Mouse (Mus musculus) bone marrow, adult 2 months (tissue): Measurements from ENCODE around the gene Gpr179. TPM values are rescaled to one million over a fixed set of nuclear protein-coding genes. Genes with fewer than 3 reads are reported as not detected.

Experiments
- H3K27ac ChIP-seq: fragments of 200-500 bp; 2 replicates; pipeline ENCODE4 v1.5.1; 2012; ENCODE audit warnings: low read depth, mild to moderate bottlenecking, control low read depth, inconsistent platforms, low read length; ENCODE audit not compliant: control insufficient read depth, poor library complexity, insufficient read depth
- H3K4me1 ChIP-seq: fragments of 200-500 bp; 2 replicates; pipeline ENCODE4 v1.6.1; 2011; ENCODE audit warnings: low read length; ENCODE audit not compliant: control insufficient read depth, insufficient read depth
- H3K4me3 ChIP-seq: fragments of 200-500 bp; replicated peaks from 2 replicates; pipeline ENCODE3; 2011; ENCODE audit warnings: mild to moderate bottlenecking, low read depth, low read length, control low read depth; ENCODE audit not compliant: control insufficient read depth
- CTCF ChIP-seq: fragments of 200-500 bp; IDR thresholded peaks from 2 replicates; pipeline ENCODE4 v1.5.1; 2011; ENCODE audit warnings: low read length, control low read depth; ENCODE audit not compliant: control insufficient read depth, insufficient read depth
- POLR2A ChIP-seq: fragments of 200-500 bp; IDR thresholded peaks from 2 replicates; pipeline ENCODE4 v1.6.1; 2011; ENCODE audit warnings: low read depth, mild to moderate bottlenecking, control low read depth, low read length, borderline replicate concordance; ENCODE audit not compliant: control insufficient read depth
- WGBS: fragments of 180-500 bp; shearing (Covaris S2); methylation state at CpG from one replicate; pipeline ENCODE4 v1.1.7; 2018; 5-methylcytosine and 5-hydroxymethylcytosine counted together
- polyA plus RNA-seq: library from polyadenylated mRNA; stranded (reverse); fragments of >200 nt; gene quantifications from 2 replicates; pipeline ENCODE4 v1.2.4, GENCODE M21; 2011; ENCODE audit warnings: low replicate concordance; ENCODE audit not compliant: missing spikeins, insufficient read depth, insufficient read length

The Gpr179 gene
- polyA plus RNA-seq, 1 experiment, result not detected

GRCm38 (mm10) chr11:97299939-97300338 lies 51.9 kb downstream of the Gpr179 start:
- TF ChIP-seq CTCF, result no peak
- TF ChIP-seq POLR2A, result no peak

GRCm38 (mm10) chr11:97296542-97296941 lies 55.3 kb downstream of the Gpr179 start:
- no peak for TF ChIP-seq CTCF
- TF ChIP-seq POLR2A, result no peak
- no peaks in the 10 kb centered on the region for H3K4me1 ChIP-seq

More at GRCm38 (mm10) chr11:97299939-97300338, 51.9 kb downstream of the Gpr179 start:
- H3K4me3 ChIP-seq, result no peak overlapping the region
- H3K27ac ChIP-seq, result no peak overlapping the region
- H3K4me1 ChIP-seq, result no peaks in the 10 kb centered on the region
- WGBS, result 87% methylated on average over 2 of the region's 2 CpGs

DNA sequence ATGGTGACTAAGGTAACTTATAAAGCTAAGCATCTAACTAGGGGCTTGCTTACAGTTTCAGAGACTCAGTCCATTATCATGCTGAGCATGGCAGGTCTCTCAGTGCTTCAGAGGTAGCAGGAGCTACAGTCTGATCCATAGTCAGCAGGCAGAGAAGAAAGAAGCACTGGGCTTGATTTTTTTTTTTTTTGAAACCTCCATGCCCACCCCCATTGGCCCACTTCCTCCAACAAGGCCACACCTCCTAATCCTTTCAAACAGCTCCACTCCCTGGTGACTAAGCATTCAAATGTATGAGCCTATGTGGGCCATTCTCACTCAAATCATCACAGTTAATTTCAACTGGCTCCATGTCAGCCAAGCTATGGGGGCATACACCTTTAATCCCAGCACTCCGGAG lies 59.1 kb downstream of the Gpr179 start:
- H3K4me1 ChIP-seq, result no peaks in the 10 kb centered on the region
- no peak for TF ChIP-seq CTCF
- no peak for TF ChIP-seq POLR2A
- no peak overlapping the region for H3K27ac ChIP-seq
- no peak overlapping the region for H3K4me3 ChIP-seq
- WGBS, result 88% methylated on average over 1 of the region's 1 CpGs

More at GRCm38 (mm10) chr11:97296542-97296941, 55.3 kb downstream of the Gpr179 start:
- WGBS, result 78% methylated on average over 3 of the region's 4 CpGs
- Histone ChIP-seq H3K4me3 (no peak overlapping the region), H3K27ac (no peak overlapping the region)

GRCm38 (mm10) chr11:97289276-97290230 lies 62.3 kb downstream of the Gpr179 start:
- H3K27ac ChIP-seq, result no peak overlapping the region
- 76% methylated on average over 12 of the region's 12 CpGs for WGBS

GRCm38 (mm10) chr11:97287643-97288042 lies 64.2 kb downstream of the Gpr179 start:
- Histone ChIP-seq H3K4me1 (no peaks in the 10 kb centered on the region), H3K27ac (no peak overlapping the region), H3K4me3 (no peak overlapping the region)
- TF ChIP-seq CTCF (no peak), POLR2A (no peak)

More at GRCm38 (mm10) chr11:97289276-97290230, 62.3 kb downstream of the Gpr179 start:
- TF ChIP-seq CTCF, result no peak
- no peak for TF ChIP-seq POLR2A
- Histone ChIP-seq H3K4me3 (no peak overlapping the region), H3K4me1 (no peaks in the 10 kb centered on the region)

DNA sequence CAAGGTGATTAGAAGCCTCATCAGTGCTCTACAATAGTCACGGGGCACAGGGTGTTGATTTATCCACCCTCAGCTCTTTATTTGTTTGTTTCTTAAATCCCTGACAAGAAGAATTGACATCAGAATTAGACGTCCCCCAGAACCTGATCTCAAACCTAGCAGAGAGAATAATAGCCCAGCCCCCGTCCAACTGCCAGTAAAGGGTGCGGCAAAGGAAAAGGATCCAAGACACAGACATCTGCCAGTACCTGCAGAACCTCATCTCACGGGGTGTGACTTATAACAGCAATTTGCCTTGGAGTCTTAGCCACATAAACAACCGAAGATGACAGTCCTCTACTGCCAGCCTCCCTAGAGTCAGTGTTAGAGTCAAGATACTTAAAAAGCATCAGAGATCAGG lies 64.9 kb downstream of the Gpr179 start:
- H3K4me3 ChIP-seq, result no peak overlapping the region
- no peak overlapping the region for H3K27ac ChIP-seq
- 77% methylated on average over 6 of the region's 6 CpGs for WGBS
- TF ChIP-seq POLR2A (no peak), CTCF (no peak)
- H3K4me1 ChIP-seq, result no peaks in the 10 kb centered on the region

GRCm38 (mm10) chr11:97285852-97286775 lies 65.8 kb downstream of the Gpr179 start:
- WGBS, result 67% methylated on average over 9 of the region's 9 CpGs
- H3K4me3 ChIP-seq, result no peak overlapping the region
- H3K4me1 ChIP-seq, result no peaks in the 10 kb centered on the region

DNA sequence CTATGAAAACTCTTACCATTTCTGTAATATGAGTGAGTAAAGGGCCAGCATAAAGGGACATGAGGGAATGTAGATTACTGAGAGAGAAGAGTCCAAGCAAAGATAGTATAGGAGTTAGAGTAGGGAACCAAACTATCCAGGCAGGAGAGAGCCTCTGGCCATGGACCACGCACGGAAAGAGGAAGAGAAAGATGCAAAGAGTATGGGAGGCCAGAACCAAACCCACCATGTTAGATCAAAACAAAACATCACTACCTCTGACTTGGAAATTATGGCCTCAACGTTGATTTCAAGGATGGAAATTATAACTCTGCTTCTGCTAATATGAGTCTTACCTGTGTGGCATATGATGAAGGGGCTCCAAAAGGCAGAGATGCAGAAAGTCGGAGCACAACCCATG lies 67.0 kb downstream of the Gpr179 start:
- TF ChIP-seq POLR2A (no peak), CTCF (no peak)
- H3K4me1 ChIP-seq, result no peaks in the 10 kb centered on the region; the same call in 1 of the 2 replicates
- 50% methylated on average over 4 of the region's 4 CpGs for WGBS
- no peak overlapping the region for H3K27ac ChIP-seq
- no peak overlapping the region for H3K4me3 ChIP-seq

More at GRCm38 (mm10) chr11:97285852-97286775, 65.8 kb downstream of the Gpr179 start:
- TF ChIP-seq POLR2A, result no peak
- no peak overlapping the region for H3K27ac ChIP-seq

- TF ChIP-seq POLR2A, result no peak
- no peak overlapping the region for H3K4me3 ChIP-seq
- no peak overlapping the region for H3K27ac ChIP-seq
- H3K4me1 ChIP-seq, result peaks cover 1% of the 10 kb centered on the region; the same call in 1 of the 2 replicates
- WGBS, result 55% methylated on average over 6 of the region's 6 CpGs
These were observed 69.7 kb downstream of the Gpr179 start for GRCm38 (mm10) chr11:97282179-97282578.

Other genes starting within 250 kb of the Gpr179 start
- 0.77 and 2.2 TPM in 2 replicates for gene Tbx21, start 236.7 kb downstream of the Gpr179 start, polyA plus RNA-seq
- 6.3 and 16.6 TPM in 2 replicates for gene Tbkbp1, start 200.6 kb downstream of the Gpr179 start, polyA plus RNA-seq
- 66.4 and 67.4 TPM in 2 replicates for gene Kpnb1, start 164.2 kb downstream of the Gpr179 start, polyA plus RNA-seq
- gene Npepps, start 71.4 kb downstream of the Gpr179 start, polyA plus RNA-seq, result 15.1 and 41.8 TPM in 2 replicates
- 7.8 and 16.9 TPM in 2 replicates for gene Mrpl45, start 36.4 kb downstream of the Gpr179 start, polyA plus RNA-seq
- gene Socs7, start 10.5 kb upstream of the Gpr179 start, polyA plus RNA-seq, result 4.3 and 5.2 TPM in 2 replicates
- gene Arhgap23, start 63.5 kb upstream of the Gpr179 start, polyA plus RNA-seq, result 32.9 and 39.9 TPM in 2 replicates
- gene 4933428G20Rik, start 148.3 kb upstream of the Gpr179 start, polyA plus RNA-seq, result not detected in 2 replicates
- 0.23 and 0.57 TPM in 2 replicates for gene Srcin1, start 224.1 kb upstream of the Gpr179 start, polyA plus RNA-seq